Mouse (Mus musculus) liver, embryonic 14.5 days (tissue): ENCODE results near the gene Glycam1. TPM values are rescaled to one million over a fixed set of nuclear protein-coding genes. Genes with fewer than 3 reads are reported as not detected.

Experiments
- ATAC-seq: fragments of 200-750 bp; cut with Nextera tagmentation; 2 replicates; pipeline ENCODE4 v1.8.0; 2017; ENCODE audit warnings: moderate number of reproducible peaks, mild to moderate bottlenecking, moderate library complexity; ENCODE audit not compliant: insufficient read depth
- DNase-seq, 3 experiments: peaks; one replicate each; pipeline ENCODE4 v3.0.0-alpha.2; 2012 to 2013; ENCODE audit warnings: low read depth in 3 of 3, low spot score in 3 of 3
- H3K27ac ChIP-seq: fragments of 300-500 bp; sonication (generic); 2 replicates; pipeline ENCODE4 v1.5.1; 2014; ENCODE audit warnings: moderate library complexity, mild to moderate bottlenecking, control low read depth, inconsistent platforms
- H3K27me3 ChIP-seq: fragments of 300-500 bp; sonication (generic); 2 replicates; pipeline ENCODE4 v1.6.1; 2014; ENCODE audit warnings: mild to moderate bottlenecking, low read length, moderate library complexity; ENCODE audit not compliant: control insufficient read depth, insufficient read depth
- H3K36me3 ChIP-seq: fragments of 300-500 bp; sonication (generic); replicated peaks from 2 replicates; pipeline ENCODE4 v1.6.1; 2014; ENCODE audit warnings: low read depth; ENCODE audit not compliant: control insufficient read depth, insufficient read depth
- H3K4me1 ChIP-seq, 2 experiments: fragments of 200-500 bp in 1 of 2; fragments of 300-500 bp in 1 of 2; sonication (generic) in 1 of 2; replicated peaks; 2 replicates each; pipeline ENCODE4 v1.6.1; 2012 to 2014; ENCODE audit warnings: antibody characterized with exemption in 1 of 2, inconsistent platforms in 1 of 2, low read length in 1 of 2; ENCODE audit not compliant: control insufficient read depth in 2 of 2, insufficient read depth in 2 of 2
- H3K4me2 ChIP-seq: fragments of 300-500 bp; sonication (generic); 2 replicates; pipeline ENCODE4 v1.6.1; 2014; ENCODE audit warnings: low read depth, mild to moderate bottlenecking, control low read depth, moderate library complexity
- H3K4me3 ChIP-seq, 2 experiments: fragments of 200-500 bp in 1 of 2; fragments of 300-500 bp in 1 of 2; sonication (generic) in 1 of 2; 2 replicates each; pipeline ENCODE4 v1.5.1; 2012 to 2014; ENCODE audit warnings: low read depth in 2 of 2, low read length in 2 of 2, mild to moderate bottlenecking in 2 of 2, control low read depth in 1 of 2, inconsistent platforms in 1 of 2, moderate library complexity in 1 of 2; ENCODE audit not compliant: insufficient read depth in 1 of 2
- H3K9ac ChIP-seq: fragments of 300-500 bp; sonication (generic); replicated peaks from 2 replicates; pipeline ENCODE4 v1.6.1; 2014; ENCODE audit warnings: mild to moderate bottlenecking, control low read depth, moderate library complexity
- H3K9me3 ChIP-seq: fragments of 300-500 bp; sonication (generic); 2 replicates; pipeline ENCODE4 v1.6.1; 2016; ENCODE audit warnings: low read length, mixed read lengths; ENCODE audit not compliant: control insufficient read depth
- CTCF ChIP-seq: IDR thresholded peaks from 2 replicates; pipeline ENCODE4 v1.5.1; 2016; ENCODE audit warnings: antibody characterized with exemption, low read depth, control low read depth
- EP300 ChIP-seq: IDR thresholded peaks from 2 replicates; pipeline ENCODE4 v1.6.1; 2016; ENCODE audit warnings: antibody characterized with exemption, low read depth
- WGBS: fragments of 180-500 bp; shearing (Covaris S2); extraction: QIAGEN DNeasy Blood & Tissue Kit; methylation state at CpG from one replicate; pipeline ENCODE4 v1.1.7; 2014; ENCODE audit not compliant: insufficient replicate concordance; 5-methylcytosine and 5-hydroxymethylcytosine counted together
- polyA plus RNA-seq, 2 experiments: library from polyadenylated mRNA; depleted of rRNA in 1 of 2; stranded (reverse) in 1 of 2; unstranded in 1 of 2; fragments of >200 nt; fragmentation: Nextera tagmentation in 1 of 2; extraction: Ambion mirVana in 1 of 2; gene quantifications; 2 replicates each; pipeline versions ENCODE4 v1.2.1 to v1.2.3; 2012 to 2014

The Glycam1 gene
- polyA plus RNA-seq, 2 experiments: not detected

DNA sequence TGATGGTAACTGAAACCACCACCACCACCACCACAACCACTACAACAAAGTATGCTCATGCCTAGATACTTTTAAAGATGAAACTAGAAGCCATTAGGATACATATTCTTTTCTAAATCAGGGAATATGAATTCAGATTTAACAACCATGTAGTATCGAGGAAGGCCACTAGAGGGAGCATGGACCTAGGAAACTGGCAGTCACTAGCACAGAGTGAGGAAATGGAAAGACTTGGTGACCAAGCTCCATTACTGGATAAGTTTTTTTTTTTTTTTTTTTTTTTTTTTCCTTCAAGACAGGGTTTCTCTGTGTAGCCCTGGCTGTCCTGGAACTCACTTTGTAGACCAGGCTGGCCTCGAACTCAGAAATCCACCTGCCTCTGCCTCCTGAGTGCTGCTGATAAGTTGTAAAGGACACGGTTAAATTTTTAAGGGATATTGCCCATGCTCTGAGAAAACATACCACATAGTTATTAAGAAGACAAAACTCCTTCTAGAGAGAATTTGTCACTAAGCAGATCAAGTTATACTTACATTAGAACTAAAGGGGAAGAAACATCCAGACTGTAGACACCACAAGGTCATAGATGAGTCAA is 12.7 kb downstream of the Glycam1 start:
- no peaks in the 10 kb centered on the region for H3K9me3 ChIP-seq
- no peaks in the 10 kb centered on the region for H3K27me3 ChIP-seq
- DNase-seq (peak in 2 of 3 experiments; percentile 10 to 16), ATAC-seq (no peak)
- no peak overlapping the region for H3K9ac ChIP-seq
- H3K36me3 ChIP-seq: no peaks in the 10 kb centered on the region
- no peaks in the 10 kb centered on the region for H3K4me1 ChIP-seq
- H3K27ac ChIP-seq: no peak overlapping the region
- H3K4me3 ChIP-seq: no peak overlapping the region
- TF ChIP-seq CTCF: peak; percentile 74
- no peak for TF ChIP-seq EP300
- H3K4me2 ChIP-seq: no peak overlapping the region
- WGBS: 35% methylated on average over 3 of the region's 3 CpGs

DNA sequence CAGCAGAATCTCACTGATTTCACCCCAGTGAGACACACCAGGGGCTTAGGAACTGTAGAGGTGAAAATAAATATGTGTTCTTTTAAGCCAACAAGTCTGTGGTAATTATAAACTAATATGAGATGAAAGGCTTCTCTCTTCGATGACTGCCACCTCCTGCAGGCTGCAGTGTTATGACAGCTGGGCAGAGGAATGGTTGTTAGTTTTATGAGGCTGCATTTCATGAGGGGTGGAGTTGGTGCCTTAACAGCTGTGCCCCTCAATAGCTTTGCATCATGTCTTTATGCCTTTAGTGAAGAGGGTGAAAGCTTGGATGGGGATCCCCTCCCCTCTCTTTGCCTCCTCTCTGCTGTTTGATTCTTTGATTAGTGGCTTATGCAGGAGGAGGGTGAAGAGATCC is 13.8 kb downstream of the Glycam1 start:
- TF ChIP-seq EP300: no peak
- no peak for TF ChIP-seq CTCF
- no peak overlapping the region for H3K9ac ChIP-seq
- no peak overlapping the region for H3K4me2 ChIP-seq
- DNase-seq (no peak), ATAC-seq (no peak)
- H3K27me3 ChIP-seq: no peaks in the 10 kb centered on the region
- 26% methylated on average over 1 of the region's 1 CpGs for WGBS
- H3K27ac ChIP-seq: no peak overlapping the region
- H3K9me3 ChIP-seq: no peaks in the 10 kb centered on the region
- H3K4me3 ChIP-seq: no peak overlapping the region
- H3K36me3 ChIP-seq: no peaks in the 10 kb centered on the region
- no peaks in the 10 kb centered on the region for H3K4me1 ChIP-seq

DNA sequence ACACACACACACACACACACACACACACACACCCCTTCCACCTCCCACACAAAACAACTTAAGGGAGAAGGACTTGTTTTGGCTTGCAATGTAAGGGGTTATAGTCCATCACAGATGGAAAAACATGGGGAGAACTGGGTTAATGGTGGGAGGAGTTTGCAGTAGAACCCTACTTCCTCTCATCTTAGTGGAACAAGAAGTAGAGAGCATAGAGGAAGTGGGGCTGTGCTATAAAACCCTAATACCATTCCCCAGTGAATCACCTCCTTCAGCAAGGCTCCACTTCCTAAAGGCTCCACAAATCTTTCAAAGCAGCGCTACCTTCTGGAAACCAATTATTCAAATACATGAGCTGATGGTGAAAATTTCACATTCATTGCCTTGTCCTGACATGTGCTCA is 15.4 kb downstream of the Glycam1 start:
- no peak for TF ChIP-seq EP300
- no peak for TF ChIP-seq CTCF
- ATAC-seq: no peak
- no peaks in the 10 kb centered on the region for H3K27me3 ChIP-seq
- no peaks in the 10 kb centered on the region for H3K4me1 ChIP-seq
- DNase-seq: no peak
- H3K4me3 ChIP-seq: no peak overlapping the region
- no peak overlapping the region for H3K9ac ChIP-seq
- H3K27ac ChIP-seq: no peak overlapping the region
- no peaks in the 10 kb centered on the region for H3K9me3 ChIP-seq
- no peak overlapping the region for H3K4me2 ChIP-seq
- 44% methylated on average over 1 of the region's 1 CpGs for whole genome bisulfite sequencing
- H3K36me3 ChIP-seq: no peaks in the 10 kb centered on the region

DNA sequence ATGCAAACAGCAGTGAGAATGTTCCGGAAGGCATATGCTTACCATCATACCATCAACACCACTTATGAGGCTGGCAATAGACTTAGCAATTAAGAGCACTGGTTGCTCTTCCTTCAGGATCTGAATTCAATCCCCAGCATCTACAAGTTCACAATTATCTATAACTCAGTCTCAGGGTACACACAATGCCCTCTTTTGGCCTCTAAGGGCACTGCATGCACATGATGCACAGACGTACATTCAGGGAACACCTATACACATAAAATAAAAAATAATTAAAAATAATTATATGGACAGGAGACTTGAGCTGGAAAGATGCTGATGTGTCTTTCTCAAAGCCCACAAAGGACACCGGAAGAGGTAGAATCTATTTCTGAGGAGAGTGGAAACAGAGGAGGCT is 16.9 kb downstream of the Glycam1 start:
- 64% methylated on average over 3 of the region's 3 CpGs for WGBS
- H3K27ac ChIP-seq: no peak overlapping the region
- no peaks in the 10 kb centered on the region for H3K36me3 ChIP-seq
- no peak overlapping the region for H3K4me2 ChIP-seq
- TF ChIP-seq CTCF: no peak
- no peak for TF ChIP-seq EP300
- ATAC-seq (no peak), DNase-seq (no peak)
- H3K4me1 ChIP-seq: no peaks in the 10 kb centered on the region
- no peak overlapping the region for H3K9ac ChIP-seq
- no peaks in the 10 kb centered on the region for H3K9me3 ChIP-seq
- H3K4me3 ChIP-seq: no peak overlapping the region
- H3K27me3 ChIP-seq: no peaks in the 10 kb centered on the region

DNA sequence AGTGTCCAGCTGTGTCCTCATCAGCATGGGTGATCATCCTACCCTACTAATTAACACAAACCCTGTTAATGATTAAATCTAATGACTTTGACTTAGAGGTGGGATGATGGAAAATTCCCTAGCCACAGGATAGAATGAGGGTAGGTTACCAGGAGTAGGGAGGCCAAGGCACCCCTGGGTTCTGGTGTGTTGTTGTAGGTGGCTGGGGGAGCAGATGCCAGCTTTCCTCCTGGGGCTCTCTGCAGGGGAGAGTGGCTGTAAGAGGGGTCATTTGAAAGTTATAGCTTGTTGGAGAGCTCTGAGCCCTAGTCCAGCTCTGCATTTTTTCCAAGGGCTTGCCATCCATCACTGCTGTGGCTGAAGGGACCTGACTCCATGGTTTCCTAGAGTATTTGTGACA is 22.4 kb downstream of the Glycam1 start:
- Histone ChIP-seq H3K4me2 (no peak overlapping the region), H3K27me3 (peaks cover 14% of the 10 kb centered on the region), H3K36me3 (no peaks in the 10 kb centered on the region), H3K9ac (no peak overlapping the region), H3K4me1 (no peaks in the 10 kb centered on the region), H3K27ac (no peak overlapping the region), H3K9me3 (no peaks in the 10 kb centered on the region), H3K4me3 (no peak overlapping the region)
- ATAC-seq (no peak), DNase-seq (no peak)
- no peak for TF ChIP-seq CTCF
- no peak for TF ChIP-seq EP300
